24 mouse cellular contexts compared by ENCODE assay signal in genomic region chr7:82182781-82183180, GRCm38 (mm10). TPM values are rescaled to one million over a fixed set of nuclear protein-coding genes. Genes with fewer than 3 reads are reported as not detected.
DNase-seq lines count a peak whose midpoint lies in the region; ATAC-seq lines count a peak whose summit lies in the region.
"Had no signal": no experiment of that assay in that cellular context is flagged by ENCODE, and none has a peak within 500 bp of the region (broad histone marks: within the 10 kb centered on the region; RNA-seq: fewer than 3 reads in every experiment).

No protein-coding gene starts in this region.

- H3K4me2 ChIP-seq in embryonic facial prominence, embryonic 14.5 days (ENCODE audit: low read depth, low read length) = no peak overlapping the region
- no peak overlapping the region for H3K4me2 ChIP-seq in intestine, embryonic 14.5 days (ENCODE audit: low read length)
- H3K4me2 ChIP-seq in intestine, embryonic 15.5 days (replicated peaks) = no peak overlapping the region
- H3K4me2 ChIP-seq in midbrain, embryonic 14.5 days (ENCODE audit: low read length) = no peak overlapping the region
- H3K4me2 ChIP-seq: embryonic facial prominence, embryonic 15.5 days; hindbrain, embryonic 15.5 days; liver, embryonic 13.5 days had no signal

- DNase-seq in embryonic facial prominence, embryonic 14.5 days (ENCODE audit: low spot score) = peak; percentile 10
- no peak for DNase-seq in embryonic facial prominence, embryonic 10.5 days (ENCODE audit: low spot score)
- peak; percentile 23 for DNase-seq in intestine, embryonic 14.5 days (ENCODE audit: low spot score)
- DNase-seq in urinary bladder, postnatal 25 days (ENCODE audit: low spot score) = peak; percentile 1
- no peak for DNase-seq in urinary bladder, adult 18-20 months (ENCODE audit: low spot score in 2 of 2)
- no peak for DNase-seq in thymus, postnatal 25 days
- no peak for DNase-seq in midbrain, embryonic 14.5 days
- DNase-seq: adrenal gland, adult 2 months; cerebellum, adult 2 months; cerebellum, postnatal 36 days; embryo, embryonic 11 days; forebrain, postnatal 0 days; kidney, postnatal 36 days; liver, embryonic 13.5 days; lung, adult 2 months; thymus, postnatal 36 days had no signal

- H3K4me3 ChIP-seq in embryonic facial prominence, embryonic 14.5 days (ENCODE audit: low read depth, low read length) = no peak overlapping the region
- no peak overlapping the region for H3K4me3 ChIP-seq in embryonic facial prominence, embryonic 10.5 days
- no peak overlapping the region for H3K4me3 ChIP-seq in intestine, embryonic 14.5 days (ENCODE audit: low read depth, low read length)
- H3K4me3 ChIP-seq in intestine, embryonic 15.5 days (replicated peaks) = no peak overlapping the region
- no peak overlapping the region for H3K4me3 ChIP-seq in midbrain, embryonic 14.5 days (replicated peaks; ENCODE audit: low read depth, low read length)
- H3K4me3 ChIP-seq: embryonic facial prominence, embryonic 15.5 days; forebrain, embryonic 10.5 days; heart, embryonic 10.5 days; hindbrain, embryonic 15.5 days; liver, embryonic 13.5 days had no signal

- no peak overlapping the region for H3K9ac ChIP-seq in embryonic facial prominence, embryonic 14.5 days (ENCODE audit: low read depth, low read length)
- H3K9ac ChIP-seq in intestine, embryonic 14.5 days (ENCODE audit: low read length) = no peak overlapping the region
- H3K9ac ChIP-seq in intestine, embryonic 15.5 days = no peak overlapping the region
- H3K9ac ChIP-seq in midbrain, embryonic 14.5 days (replicated peaks; ENCODE audit: low read length) = no peak overlapping the region
- H3K9ac ChIP-seq: embryonic facial prominence, embryonic 15.5 days; forebrain, postnatal 0 days; hindbrain, embryonic 15.5 days; liver, embryonic 13.5 days had no signal

- H3K4me1 ChIP-seq in embryonic facial prominence, embryonic 14.5 days (ENCODE audit: control insufficient read depth, insufficient read depth, low read length) = no peaks in the 10 kb centered on the region
- peaks cover 8% of the 10 kb centered on the region; the same call in 1 of the 2 replicates for H3K4me1 ChIP-seq in embryonic facial prominence, embryonic 10.5 days
- H3K4me1 ChIP-seq in intestine, embryonic 14.5 days (replicated peaks; ENCODE audit: control insufficient read depth, insufficient read depth, low read length) = 0 out of 2 replicates have a peak, but pooled peaks cover 3% of the 10 kb centered on the region
- H3K4me1 ChIP-seq in intestine, embryonic 15.5 days (replicated peaks) = no peaks in the 10 kb centered on the region; the same call in 1 of the 2 replicates
- H3K4me1 ChIP-seq in midbrain, embryonic 14.5 days (ENCODE audit: control insufficient read depth, insufficient read depth, low read length) = no peaks in the 10 kb centered on the region
- H3K4me1 ChIP-seq: hindbrain, embryonic 15.5 days; liver, embryonic 13.5 days had no signal

- H3K27me3 ChIP-seq in embryonic facial prominence, embryonic 14.5 days (replicated peaks; ENCODE audit: control insufficient read depth, insufficient read depth, low read length) = no peaks in the 10 kb centered on the region
- H3K27me3 ChIP-seq in embryonic facial prominence, embryonic 10.5 days (replicated peaks; ENCODE audit: low read depth, poor library complexity, severe bottlenecking) = no peaks in the 10 kb centered on the region
- H3K27me3 ChIP-seq in intestine, embryonic 14.5 days (replicated peaks; ENCODE audit: control insufficient read depth, insufficient read depth, low read length) = no peaks in the 10 kb centered on the region
- no peaks in the 10 kb centered on the region for H3K27me3 ChIP-seq in intestine, embryonic 15.5 days (replicated peaks)
- no peaks in the 10 kb centered on the region for H3K27me3 ChIP-seq in midbrain, embryonic 14.5 days (ENCODE audit: control insufficient read depth, insufficient read depth, low read length)
- H3K27me3 ChIP-seq: embryonic facial prominence, embryonic 15.5 days; hindbrain, embryonic 15.5 days; liver, embryonic 13.5 days had no signal

- no peak overlapping the region for H3K27ac ChIP-seq in embryonic facial prominence, embryonic 14.5 days (replicated peaks; ENCODE audit: low read depth, low read length)
- no peak overlapping the region for H3K27ac ChIP-seq in embryonic facial prominence, embryonic 10.5 days (replicated peaks)
- no peak overlapping the region for H3K27ac ChIP-seq in intestine, embryonic 14.5 days (ENCODE audit: low read depth)
- H3K27ac ChIP-seq in intestine, embryonic 15.5 days = no peak overlapping the region
- H3K27ac ChIP-seq in midbrain, embryonic 14.5 days (replicated peaks; ENCODE audit: low read depth, low read length) = no peak overlapping the region
- H3K27ac ChIP-seq: embryonic facial prominence, embryonic 15.5 days; forebrain, embryonic 10.5 days; heart, embryonic 10.5 days; hindbrain, embryonic 15.5 days; liver, embryonic 13.5 days; macrophage had no signal

- ATAC-seq in embryonic facial prominence, embryonic 14.5 days (ENCODE audit: low read depth) = no peak
- ATAC-seq in intestine, embryonic 14.5 days (replicated peaks; ENCODE audit: low FRiP score, low TSS enrichment, low read depth) = no peak
- no peak for ATAC-seq in intestine, embryonic 15.5 days
- ATAC-seq in midbrain, embryonic 14.5 days (ENCODE audit: low FRiP score, low TSS enrichment) = no peak
- ATAC-seq: forebrain, postnatal 0 days; intestine, embryonic 16.5 days; midbrain, embryonic 16.5 days had no signal

- H3K36me3 ChIP-seq in embryonic facial prominence, embryonic 14.5 days (ENCODE audit: control insufficient read depth, insufficient read depth, low read length) = no peaks in the 10 kb centered on the region
- H3K36me3 ChIP-seq in embryonic facial prominence, embryonic 10.5 days (replicated peaks) = no peaks in the 10 kb centered on the region
- H3K36me3 ChIP-seq in intestine, embryonic 14.5 days (ENCODE audit: control insufficient read depth, insufficient read depth, low read length) = no peaks in the 10 kb centered on the region
- H3K36me3 ChIP-seq in intestine, embryonic 15.5 days = no peaks in the 10 kb centered on the region
- no peaks in the 10 kb centered on the region for H3K36me3 ChIP-seq in midbrain, embryonic 14.5 days (ENCODE audit: control insufficient read depth, insufficient read depth, low read length)
- H3K36me3 ChIP-seq: embryonic facial prominence, embryonic 15.5 days; forebrain, embryonic 10.5 days; heart, embryonic 10.5 days; hindbrain, embryonic 15.5 days; liver, embryonic 13.5 days had no signal

- H3K9me3 ChIP-seq in embryonic facial prominence, embryonic 14.5 days (ENCODE audit: control insufficient read depth, low read length) = peaks cover 5% of the 10 kb centered on the region; the same call in 1 of the 2 replicates
- no peaks in the 10 kb centered on the region for H3K9me3 ChIP-seq in embryonic facial prominence, embryonic 10.5 days
- H3K9me3 ChIP-seq in intestine, embryonic 14.5 days (ENCODE audit: control insufficient read depth, low read length) = no peaks in the 10 kb centered on the region
- no peaks in the 10 kb centered on the region for H3K9me3 ChIP-seq in intestine, embryonic 15.5 days
- peaks cover 5% of the 10 kb centered on the region; the same call in 1 of the 2 replicates for H3K9me3 ChIP-seq in midbrain, embryonic 14.5 days (ENCODE audit: control insufficient read depth, low read length)
- H3K9me3 ChIP-seq: embryonic facial prominence, embryonic 15.5 days; heart, embryonic 10.5 days; hindbrain, embryonic 15.5 days; liver, embryonic 13.5 days had no signal

- 33% methylated on average over 2 of the region's 2 CpGs for WGBS in embryonic facial prominence, embryonic 14.5 days
- whole genome bisulfite sequencing in embryonic facial prominence, embryonic 10.5 days = 33% methylated on average over 2 of the region's 2 CpGs
- WGBS in intestine, embryonic 14.5 days = 22% methylated on average over 2 of the region's 2 CpGs
- WGBS in intestine, embryonic 15.5 days = 37% methylated on average over 2 of the region's 2 CpGs
- 27% methylated on average over 2 of the region's 2 CpGs for WGBS in midbrain, embryonic 14.5 days

RNA-seq across cellular contexts. Expression of gene Sh3gl3, which starts 9.1 kb away (rescaled TPM):
- polyA plus RNA-seq in embryonic facial prominence, embryonic 14.5 days (2014; fragmentation: Nextera tagmentation; extraction: Ambion mirVana) = 12.9 and 14.1 TPM in 2 replicates
- polyA plus RNA-seq in embryonic facial prominence, embryonic 10.5 days (2016; fragmentation: Nextera tagmentation; extraction: Ambion mirVana) = 6.9 and 15.4 TPM in 2 replicates
- polyA plus RNA-seq in intestine, embryonic 14.5 days (2014; fragmentation: Nextera tagmentation; extraction: Ambion mirVana) = 17.4 and 24.4 TPM in 2 replicates
- 12.0 and 14.3 TPM in 2 replicates for polyA plus RNA-seq in intestine, embryonic 15.5 days (2015; fragmentation: Nextera tagmentation; extraction: Ambion mirVana)
- 76.5 and 82.4 TPM in 2 replicates for polyA plus RNA-seq in midbrain, embryonic 14.5 days (2014; fragmentation: Nextera tagmentation; extraction: Ambion mirVana)
- polyA plus RNA-seq: macrophage had no signal

Comparison
In these comparisons a context has a peak if more than half of its experiments do, and no peak if none do; other contexts are left out.
1. DNase-seq: peak in embryonic facial prominence, embryonic 14.5 days (single experiment), intestine, embryonic 14.5 days (single experiment) and urinary bladder, postnatal 25 days (single experiment); none in embryonic facial prominence, embryonic 10.5 days (single experiment), urinary bladder, adult 18-20 months (0 of 2), thymus, postnatal 25 days (single experiment) and midbrain, embryonic 14.5 days (single experiment).